Mouse (Mus musculus): ENCODE results near the gene Pdcl.
A peak's percentile ranks its signal among the peaks of the same experiment; 100 is the strongest.

- TF ChIP-seq CTCF (IDR thresholded peaks at IDR 0.05; ENCODE audit: borderline replicate concordance, extremely low read depth, insufficient read depth, insufficient read length) (peak; percentile 75; the same call in 1 of the 2 replicates), POLR2A (IDR thresholded peaks at IDR 0.05; ENCODE audit: borderline replicate concordance, extremely low read depth, insufficient read depth, insufficient read length, poor library complexity, severe bottlenecking) (no peak)
Observed at GRCm38 (mm10) chr2:37338497-37339187, 20.5 kb downstream of the Pdcl start.
